In the genomic region with DNA sequence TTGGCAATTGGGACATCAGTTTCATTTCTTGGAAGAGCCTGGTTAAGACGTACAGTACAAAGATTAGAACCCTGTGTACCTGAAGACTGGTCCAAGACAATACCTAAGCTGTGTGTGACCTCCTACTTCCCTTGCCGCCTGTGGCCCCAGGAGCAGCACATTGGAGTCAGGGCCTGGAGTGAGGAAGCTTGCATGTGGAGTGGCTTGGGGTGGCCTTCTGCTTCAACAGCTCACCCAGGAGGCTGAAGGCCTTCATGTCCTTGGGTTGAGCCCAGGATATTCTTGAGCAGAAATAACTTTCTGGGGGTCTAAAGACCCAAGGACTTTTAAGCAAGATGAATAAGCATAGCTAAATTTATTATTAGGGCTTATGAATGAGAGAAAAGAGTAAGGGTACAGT, we compare ENCODE assay signal across 23 mouse cellular contexts.
DNase-seq lines count a peak whose midpoint lies in the region; ATAC-seq and TF ChIP-seq lines count a peak whose summit lies in the region.
"Had no signal": no experiment of that assay in that cellular context is flagged by ENCODE, and none has a peak within 500 bp of the region (broad histone marks: within the 10 kb centered on the region; RNA-seq: fewer than 3 reads in every experiment).

No protein-coding gene starts in this region.

- H3K36me3 ChIP-seq in intestine, embryonic 14.5 days (ENCODE audit: control insufficient read depth, insufficient read depth, low read length): no peaks in the 10 kb centered on the region
- H3K36me3 ChIP-seq in intestine, embryonic 16.5 days (ENCODE audit: control insufficient read depth, insufficient read depth, low read length): no peaks in the 10 kb centered on the region
- H3K36me3 ChIP-seq in kidney, adult 2 months (ENCODE audit: control insufficient read depth, insufficient read depth, low read length): no peaks in the 10 kb centered on the region
- H3K36me3 ChIP-seq: forebrain, embryonic 12.5 days; hindbrain, embryonic 12.5 days; kidney, embryonic 15.5 days; midbrain, embryonic 10.5 days had no signal

- peak; percentile 68 for DNase-seq in heart, adult 11 months
- no peak for DNase-seq in heart, postnatal 25 days (ENCODE audit: low spot score)
- peak; percentile 29 for DNase-seq in intestine, embryonic 14.5 days (ENCODE audit: low spot score)
- DNase-seq in urinary bladder, postnatal 4 days (ENCODE audit: low spot score in 2 of 2): peak; percentile 11 to 19
- DNase-seq in urinary bladder, postnatal 10 days (ENCODE audit: low spot score): no peak
- no peak for DNase-seq in spleen, postnatal 36 days (ENCODE audit: low spot score in 2 of 2)
- DNase-seq in kidney, adult 2 months: no peak
- DNase-seq: adrenal gland, postnatal 25 days; cerebellum, adult 11 months; cerebellum, postnatal 10 days; gastrocnemius, postnatal 10 days; lung, adult 2 months; right cerebral cortex, postnatal 25 days; thymus, postnatal 25 days had no signal

- no peaks in the 10 kb centered on the region for H3K27me3 ChIP-seq in intestine, embryonic 14.5 days (replicated peaks; ENCODE audit: control insufficient read depth, insufficient read depth, low read length)
- H3K27me3 ChIP-seq in intestine, embryonic 16.5 days (replicated peaks; ENCODE audit: control insufficient read depth, insufficient read depth, low read length): no peaks in the 10 kb centered on the region
- H3K27me3 ChIP-seq in kidney, adult 2 months (replicated peaks; ENCODE audit: control insufficient read depth, insufficient read depth, low read length): no peaks in the 10 kb centered on the region
- H3K27me3 ChIP-seq: forebrain, embryonic 12.5 days; hindbrain, embryonic 12.5 days; kidney, embryonic 15.5 days; Patski had no signal

- no peak for TF ChIP-seq CTCF in kidney, adult 2 months (conservative IDR thresholded peaks at IDR 0.05; ENCODE audit: insufficient read depth, insufficient read length, low read depth, low read length)

- no peaks in the 10 kb centered on the region for H3K9me3 ChIP-seq in intestine, embryonic 14.5 days (ENCODE audit: control insufficient read depth, low read length)
- H3K9me3 ChIP-seq in intestine, embryonic 16.5 days (ENCODE audit: control insufficient read depth, low read length): no peaks in the 10 kb centered on the region
- H3K9me3 ChIP-seq: forebrain, embryonic 12.5 days; hindbrain, embryonic 12.5 days; kidney, embryonic 15.5 days; midbrain, embryonic 10.5 days had no signal

- H3K4me1 ChIP-seq in intestine, embryonic 14.5 days (replicated peaks; ENCODE audit: control insufficient read depth, insufficient read depth, low read length): peaks cover 21% of the 10 kb centered on the region
- peaks cover 11% of the 10 kb centered on the region for H3K4me1 ChIP-seq in intestine, embryonic 16.5 days (ENCODE audit: control insufficient read depth, insufficient read depth, low read length)
- no peaks in the 10 kb centered on the region for H3K4me1 ChIP-seq in kidney, adult 2 months (ENCODE audit: control insufficient read depth, insufficient read depth, low read length)
- H3K4me1 ChIP-seq: forebrain, embryonic 12.5 days; hindbrain, embryonic 12.5 days; midbrain, embryonic 10.5 days had no signal

- H3K4me3 ChIP-seq in intestine, embryonic 14.5 days (ENCODE audit: low read depth, low read length): no peak overlapping the region
- no peak overlapping the region for H3K4me3 ChIP-seq in intestine, embryonic 16.5 days (ENCODE audit: low read length)
- H3K4me3 ChIP-seq in kidney, adult 2 months (ENCODE audit: insufficient read depth, low read depth, low read length): no peak overlapping the region
- H3K4me3 ChIP-seq: forebrain, embryonic 12.5 days; hindbrain, embryonic 12.5 days; kidney, embryonic 15.5 days; midbrain, embryonic 10.5 days had no signal

- WGBS in intestine, embryonic 14.5 days: 97% methylated on average over 2 of the region's 2 CpGs
- WGBS in intestine, embryonic 16.5 days: 95% methylated on average over 2 of the region's 2 CpGs
- 96% methylated on average over 2 of the region's 2 CpGs for WGBS in kidney, adult 2 months

- H3K9ac ChIP-seq in intestine, embryonic 14.5 days (ENCODE audit: low read length): no peak overlapping the region
- no peak overlapping the region for H3K9ac ChIP-seq in intestine, embryonic 16.5 days (ENCODE audit: low read depth, low read length)
- H3K9ac ChIP-seq: forebrain, embryonic 12.5 days; hindbrain, embryonic 12.5 days; kidney, embryonic 15.5 days had no signal

- intact Hi-C loops in heart, postnatal 25 days (cut with DNase I): no loop called here

- H3K27ac ChIP-seq in intestine, embryonic 14.5 days (ENCODE audit: low read depth): no peak overlapping the region
- H3K27ac ChIP-seq in intestine, embryonic 16.5 days (ENCODE audit: low read length): no peak overlapping the region
- H3K27ac ChIP-seq in kidney, adult 2 months (ENCODE audit: insufficient read depth, low read depth, low read length): no peak overlapping the region
- H3K27ac ChIP-seq: forebrain, embryonic 12.5 days; hindbrain, embryonic 12.5 days; kidney, embryonic 15.5 days; macrophage; midbrain, embryonic 10.5 days had no signal

- no peak overlapping the region for H3K4me2 ChIP-seq in intestine, embryonic 14.5 days (ENCODE audit: low read length)
- no peak overlapping the region for H3K4me2 ChIP-seq in intestine, embryonic 16.5 days (ENCODE audit: low read depth, low read length)
- H3K4me2 ChIP-seq: forebrain, embryonic 12.5 days; hindbrain, embryonic 12.5 days; kidney, embryonic 15.5 days had no signal

- TF ChIP-seq POLR2A in kidney, adult 2 months (IDR thresholded peaks at IDR 0.05; ENCODE audit: low read depth, low read length): no peak

- ATAC-seq in intestine, embryonic 14.5 days (replicated peaks; ENCODE audit: low FRiP score, low TSS enrichment, low read depth): no peak
- ATAC-seq in intestine, embryonic 16.5 days: no peak
- ATAC-seq: CD4-positive, CD25-positive, alpha-beta regulatory T cell, adult 4 months; inflammation-experienced regulatory T-cells, adult 6 months; Patski had no signal

Comparison
In these comparisons a context has a peak if more than half of its experiments do, and no peak if none do; other contexts are left out.
1. DNase-seq: peak in heart, adult 11 months (single experiment), intestine, embryonic 14.5 days (single experiment) and urinary bladder, postnatal 4 days (2 of 2); none in heart, postnatal 25 days (single experiment), urinary bladder, postnatal 10 days (single experiment), spleen, postnatal 36 days (0 of 2) and kidney, adult 2 months (single experiment).